Mouse (Mus musculus): ENCODE data around the gene Chd3. TPM values are rescaled to one million over a fixed set of nuclear protein-coding genes. Genes with fewer than 3 reads are reported as not detected.

Gene Chd3
- total RNA-seq (2014; fragmentation: Nextera tagmentation) = 120 TPM in 2 replicates
- total RNA-seq (2017) = 55.6 and 71.0 TPM in 2 replicates
- 183 and 212 TPM in 2 replicates for polyA plus RNA-seq (2012)

- DNase-seq (ENCODE audit: low spot score) (peak; percentile 25), ATAC-seq (ENCODE audit: extremely low read depth, insufficient number of reproducible peaks, low FRiP score, poor library complexity, severe bottlenecking) (no peak)
- H3K9me3 ChIP-seq (replicated peaks) = no peaks in the 10 kb centered on the region
- peaks cover 77% of the 10 kb centered on the region for H3K4me1 ChIP-seq (ENCODE audit: insufficient read depth, low read depth, low read length)
- TF ChIP-seq GATA1 (IDR thresholded peaks at IDR 0.05; ENCODE audit: borderline replicate concordance, low read length) = no peak
- TF ChIP-seq TAL1 (conservative IDR thresholded peaks at IDR 0.05; ENCODE audit: low read depth, low read length) = no peak
- TF ChIP-seq POLR2AphosphoS5 (IDR thresholded peaks at IDR 0.05; ENCODE audit: insufficient replicate concordance, low read depth, low read length) = no peak
- no peak for TF ChIP-seq CTCF (IDR thresholded peaks at IDR 0.05; ENCODE audit: low read depth, low read length)
- no peak for TF ChIP-seq GATA2 (IDR thresholded peaks at IDR 0.05; ENCODE audit: borderline replicate concordance, low read depth, low read length)
- peak within 1 kb of the TSS; percentile 84 for H3K4me3 ChIP-seq (ENCODE audit: low read depth, low read length)
- peaks cover 26% of the 10 kb centered on the region for H3K36me3 ChIP-seq (replicated peaks)
- no peaks in the 10 kb centered on the region for H3K27me3 ChIP-seq (ENCODE audit: insufficient read depth, low read length)
Measured at GRCm38 (mm10) chr11:69369215-69369989, at the start of gene Chd3. Gene Chd3 (minus strand): TSS chr11:69369406.

DNA sequence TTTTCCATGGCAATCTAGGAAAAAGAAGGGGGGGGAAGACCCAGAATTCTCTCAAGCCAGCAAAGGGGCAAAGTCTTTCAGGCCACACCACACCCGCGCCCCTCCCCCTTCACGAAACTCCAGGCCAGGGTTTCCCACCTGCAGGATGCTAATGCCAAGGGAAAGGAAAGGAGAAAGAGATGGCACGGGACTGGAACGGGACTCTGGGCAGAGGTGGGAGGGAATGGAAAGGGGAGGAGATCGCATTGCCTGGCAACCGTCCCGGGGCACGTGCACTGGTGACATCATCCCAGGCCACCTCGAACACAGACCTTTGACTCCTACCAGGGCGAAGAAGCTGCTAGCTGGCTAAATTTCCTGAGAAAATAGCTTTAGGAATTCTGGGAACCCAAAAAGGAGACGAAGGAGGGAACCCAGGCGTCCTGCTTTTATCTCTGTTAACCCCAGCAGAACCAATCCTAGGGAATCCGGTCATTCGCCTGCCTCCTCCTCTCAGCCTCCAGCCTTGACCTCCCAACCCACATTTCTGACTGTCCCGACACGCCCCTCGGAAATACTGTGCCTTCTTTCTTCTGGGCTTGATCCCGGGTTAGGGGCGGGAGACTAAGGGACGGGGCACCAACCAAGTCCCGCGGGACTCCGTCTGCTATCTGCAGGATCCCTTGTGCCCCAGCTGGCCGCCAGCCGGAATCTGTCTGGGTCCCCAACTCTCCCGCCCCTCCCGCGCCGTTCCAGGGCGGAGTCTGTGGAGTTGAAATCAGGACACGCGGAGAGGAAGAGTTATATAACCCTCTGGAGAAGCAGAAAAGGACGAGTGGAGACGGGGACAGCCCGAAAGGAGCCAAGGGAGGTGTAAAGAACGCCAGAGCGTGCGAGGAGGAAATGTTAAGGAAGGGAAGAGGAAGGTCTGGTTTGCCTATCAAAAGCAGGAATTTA lies 48.5 kb upstream of the Chd3 start:
- ATAC-seq (ENCODE audit: extremely low read depth, insufficient number of reproducible peaks, low FRiP score, poor library complexity, severe bottlenecking) = peak; percentile 35
- H3K4me3 ChIP-seq (ENCODE audit: low read depth, low read length) = peak overlapping the region; percentile 78
- DNase-seq (ENCODE audit: low spot score) = peak; percentile 76
- no peaks in the 10 kb centered on the region for H3K9me3 ChIP-seq (replicated peaks)
- H3K36me3 ChIP-seq (replicated peaks) = peaks cover 19% of the 10 kb centered on the region
- no peaks in the 10 kb centered on the region for H3K27me3 ChIP-seq (ENCODE audit: insufficient read depth, low read length)
- H3K4me1 ChIP-seq (ENCODE audit: insufficient read depth, low read depth, low read length) = peaks cover 82% of the 10 kb centered on the region
- TF ChIP-seq TAL1 (conservative IDR thresholded peaks at IDR 0.05; ENCODE audit: low read depth, low read length) (no peak), GATA2 (IDR thresholded peaks at IDR 0.05; ENCODE audit: borderline replicate concordance, low read depth, low read length) (no peak), POLR2AphosphoS5 (IDR thresholded peaks at IDR 0.05; ENCODE audit: insufficient replicate concordance, low read depth, low read length) (no peak; the same call in 1 of the 2 replicates), GATA1 (IDR thresholded peaks at IDR 0.05; ENCODE audit: borderline replicate concordance, low read length) (no peak), CTCF (IDR thresholded peaks at IDR 0.05; ENCODE audit: low read depth, low read length) (no peak)

DNA sequence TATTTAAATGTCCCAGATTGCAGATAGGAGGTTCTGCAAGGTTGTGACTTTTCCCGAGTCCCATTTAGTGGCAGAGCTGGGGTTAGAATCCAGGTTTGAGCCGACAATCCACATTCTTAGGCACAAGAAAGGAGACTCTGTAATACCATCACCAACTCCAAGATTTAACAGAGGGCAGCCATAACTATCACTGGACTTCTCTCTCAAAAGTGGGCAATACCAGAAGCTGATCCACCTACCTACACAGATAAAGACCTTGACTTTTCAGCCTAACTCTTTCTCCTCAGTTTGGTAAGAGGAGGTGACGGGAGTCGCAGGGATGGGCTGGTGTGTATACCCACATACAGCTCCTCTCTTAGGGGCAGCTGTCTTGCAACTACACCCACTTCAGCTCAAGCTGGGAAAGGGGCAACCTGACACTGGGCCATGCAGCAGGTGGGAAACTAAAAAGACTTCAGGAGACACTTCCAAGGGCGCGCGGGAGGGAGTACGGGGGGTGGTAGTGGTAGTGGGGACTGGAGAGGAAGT lies 47.8 kb upstream of the Chd3 start:
- peaks cover 84% of the 10 kb centered on the region for H3K4me1 ChIP-seq (ENCODE audit: insufficient read depth, low read depth, low read length)
- peak overlapping the region; percentile 78 for H3K4me3 ChIP-seq (ENCODE audit: low read depth, low read length)
- no peak for DNase-seq (ENCODE audit: low spot score)
- TF ChIP-seq GATA2 (IDR thresholded peaks at IDR 0.05; ENCODE audit: borderline replicate concordance, low read depth, low read length) = no peak
- peaks cover 27% of the 10 kb centered on the region for H3K36me3 ChIP-seq (replicated peaks)
- H3K9me3 ChIP-seq (replicated peaks) = no peaks in the 10 kb centered on the region
- no peaks in the 10 kb centered on the region for H3K27me3 ChIP-seq (ENCODE audit: insufficient read depth, low read length)
- ATAC-seq (ENCODE audit: extremely low read depth, insufficient number of reproducible peaks, low FRiP score, poor library complexity, severe bottlenecking) = no peak

- Histone ChIP-seq H3K9me3 (replicated peaks) (no peaks in the 10 kb centered on the region), H3K36me3 (replicated peaks) (peaks cover 31% of the 10 kb centered on the region), H3K4me3 (ENCODE audit: low read depth, low read length) (peak overlapping the region; percentile 78), H3K4me1 (ENCODE audit: insufficient read depth, low read depth, low read length) (peaks cover 86% of the 10 kb centered on the region), H3K27me3 (ENCODE audit: insufficient read depth, low read length) (no peaks in the 10 kb centered on the region)
- DNase-seq (ENCODE audit: low spot score) (no peak), ATAC-seq (ENCODE audit: extremely low read depth, insufficient number of reproducible peaks, low FRiP score, poor library complexity, severe bottlenecking) (no peak)
- TF ChIP-seq GATA1 (IDR thresholded peaks at IDR 0.05; ENCODE audit: borderline replicate concordance, low read length) = no peak
- no peak for TF ChIP-seq TAL1 (conservative IDR thresholded peaks at IDR 0.05; ENCODE audit: low read depth, low read length)
- no peak for TF ChIP-seq POLR2AphosphoS5 (IDR thresholded peaks at IDR 0.05; ENCODE audit: insufficient replicate concordance, low read depth, low read length)
- TF ChIP-seq GATA2 (IDR thresholded peaks at IDR 0.05; ENCODE audit: borderline replicate concordance, low read depth, low read length) = no peak
- TF ChIP-seq CTCF (IDR thresholded peaks at IDR 0.05; ENCODE audit: low read depth, low read length) = no peak
Measured at GRCm38 (mm10) chr11:69416509-69416908, 47.3 kb upstream of the Chd3 start.

DNA sequence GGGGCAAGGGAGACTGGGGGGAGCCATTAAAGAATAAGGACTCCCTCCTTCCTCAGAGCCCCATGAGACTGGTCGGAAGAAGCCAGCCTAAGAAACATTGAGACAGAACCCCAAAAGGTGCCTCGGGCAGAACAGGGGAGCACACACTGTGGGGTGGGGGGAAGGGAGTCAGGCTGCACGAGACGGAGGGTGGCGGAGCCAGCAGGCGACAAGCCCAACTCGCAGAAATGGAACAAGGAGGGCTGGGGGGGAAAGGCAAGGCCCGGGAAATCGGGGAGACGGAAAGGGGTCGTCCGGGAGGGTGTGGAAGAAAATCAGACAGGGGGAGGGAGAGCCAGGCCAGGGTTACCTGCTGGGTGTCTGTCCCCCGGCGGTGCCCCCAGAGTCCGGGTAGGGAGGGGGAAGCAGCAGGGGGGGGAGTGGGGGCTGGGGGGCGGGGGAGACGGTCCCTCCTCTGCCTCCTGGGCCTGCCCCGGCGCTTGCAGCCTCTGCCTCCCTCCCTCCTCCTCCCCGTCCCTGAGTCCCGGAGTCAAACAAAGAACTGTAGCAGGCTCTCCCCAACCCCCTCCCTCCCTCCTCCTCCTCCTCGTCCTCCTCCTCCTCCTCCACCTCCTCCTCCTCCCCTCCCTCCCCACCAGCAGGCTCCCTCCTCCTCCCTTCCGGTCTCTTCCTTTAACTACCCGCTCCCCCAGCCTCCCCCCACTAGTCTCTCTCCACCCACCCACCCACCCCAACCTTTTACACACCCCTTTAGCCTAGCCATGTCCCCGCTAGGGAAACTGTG lies 46.7 kb upstream of the Chd3 start:
- TF ChIP-seq CTCF (IDR thresholded peaks at IDR 0.05; ENCODE audit: low read depth, low read length) (no peak), TAL1 (conservative IDR thresholded peaks at IDR 0.05; ENCODE audit: low read depth, low read length) (no peak), GATA1 (IDR thresholded peaks at IDR 0.05; ENCODE audit: borderline replicate concordance, low read length) (no peak), GATA2 (IDR thresholded peaks at IDR 0.05; ENCODE audit: borderline replicate concordance, low read depth, low read length) (no peak), POLR2AphosphoS5 (IDR thresholded peaks at IDR 0.05; ENCODE audit: insufficient replicate concordance, low read depth, low read length) (no peak)
- ATAC-seq (ENCODE audit: extremely low read depth, insufficient number of reproducible peaks, low FRiP score, poor library complexity, severe bottlenecking) = no peak
- Histone ChIP-seq H3K36me3 (replicated peaks) (peaks cover 33% of the 10 kb centered on the region), H3K9me3 (replicated peaks) (no peaks in the 10 kb centered on the region), H3K4me3 (ENCODE audit: low read depth, low read length) (peak overlapping the region; percentile 78), H3K4me1 (ENCODE audit: insufficient read depth, low read depth, low read length) (peaks cover 81% of the 10 kb centered on the region), H3K27me3 (ENCODE audit: insufficient read depth, low read length) (no peaks in the 10 kb centered on the region)
- peak; percentile 71 for DNase-seq (ENCODE audit: low spot score)
